Mouse (Mus musculus) heart, embryonic 13.5 days (tissue): ENCODE results near the gene Dio1. TPM values are rescaled to one million over a fixed set of nuclear protein-coding genes. Genes with fewer than 3 reads are reported as not detected.
A peak's percentile ranks its signal among the peaks of the same experiment; 100 is the strongest.

ENCODE experiments used
- ATAC-seq: fragments of 200-750 bp; cut with Nextera tagmentation; 2 replicates; pipeline ENCODE4 v1.8.0; 2017; ENCODE audit warnings: moderate TSS enrichment; ENCODE audit not compliant: insufficient number of reproducible peaks, low FRiP score, low TSS enrichment; ENCODE audit errors: extremely low read depth
- H3K27ac ChIP-seq: fragments of 300-500 bp; sonication (generic); replicated peaks from 2 replicates; pipeline ENCODE4 v1.5.1; 2015; ENCODE audit warnings: moderate library complexity, mild to moderate bottlenecking, inconsistent platforms
- H3K27me3 ChIP-seq: fragments of 300-500 bp; sonication (generic); replicated peaks from 2 replicates; pipeline ENCODE4 v1.6.1; 2015; ENCODE audit warnings: mild to moderate bottlenecking, inconsistent platforms
- H3K36me3 ChIP-seq: fragments of 300-500 bp; sonication (generic); 2 replicates; pipeline ENCODE4 v1.6.1; 2015; ENCODE audit warnings: mild to moderate bottlenecking, inconsistent platforms
- H3K4me1 ChIP-seq: fragments of 300-500 bp; sonication (generic); 2 replicates; pipeline ENCODE4 v1.6.1; 2015; ENCODE audit warnings: inconsistent platforms
- H3K4me2 ChIP-seq: fragments of 300-500 bp; sonication (generic); 2 replicates; pipeline ENCODE4 v1.6.1; 2015; ENCODE audit warnings: inconsistent platforms, mild to moderate bottlenecking, moderate library complexity
- H3K4me3 ChIP-seq: fragments of 300-500 bp; sonication (generic); 2 replicates; pipeline ENCODE4 v1.5.1; 2015; ENCODE audit warnings: moderate library complexity, mild to moderate bottlenecking, inconsistent platforms
- H3K9ac ChIP-seq: fragments of 300-500 bp; sonication (generic); 2 replicates; pipeline ENCODE4 v1.6.1; 2015; ENCODE audit warnings: inconsistent platforms, mild to moderate bottlenecking, moderate library complexity
- H3K9me3 ChIP-seq: fragments of 300-500 bp; sonication (generic); 2 replicates; pipeline ENCODE4 v1.6.1; 2016; ENCODE audit warnings: inconsistent platforms
- WGBS: fragments of 180-500 bp; shearing (Covaris S2); methylation state at CpG from one replicate; pipeline ENCODE4 v1.1.7; 2015; ENCODE audit warnings: mixed read lengths; 5-methylcytosine and 5-hydroxymethylcytosine counted together
- polyA plus RNA-seq: library from polyadenylated mRNA; unstranded; fragments of >200 nt; fragmentation: Nextera tagmentation; extraction: Ambion mirVana; gene quantifications from 2 replicates; pipeline ENCODE4 v1.2.1, GENCODE M21; 2015

Gene Dio1
- polyA plus RNA-seq, 1 experiment from 2014 or later, result not detected

DNA sequence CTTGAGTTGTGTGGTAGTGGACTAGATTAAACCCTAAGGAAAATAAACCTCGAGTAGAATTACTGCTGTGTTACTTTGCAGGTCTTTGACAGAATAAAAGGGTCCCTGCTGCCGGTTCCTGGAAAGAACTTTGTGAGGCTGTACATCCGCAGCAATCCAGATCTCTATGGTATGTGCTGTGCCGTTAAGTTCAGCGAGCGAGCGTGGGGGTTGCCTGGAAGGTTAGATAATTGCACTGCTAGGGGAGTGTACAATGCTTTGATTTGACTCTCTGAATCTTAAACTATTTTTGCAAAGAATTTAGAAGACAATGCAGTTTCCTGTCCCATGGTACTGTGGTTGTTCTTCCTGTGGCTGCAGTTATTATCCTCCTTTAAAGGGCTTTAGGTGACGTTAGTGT, 29.4 kb upstream of the Dio1 start:
- no peaks in the 10 kb centered on the region for H3K4me1 ChIP-seq
- H3K27ac ChIP-seq, result no peak overlapping the region
- H3K9ac ChIP-seq, result no peak overlapping the region
- 59% methylated on average over 8 of the region's 8 CpGs for WGBS
- 0 out of 2 replicates have a peak, but pooled peaks cover 5% of the 10 kb centered on the region for H3K9me3 ChIP-seq
- H3K36me3 ChIP-seq, result peaks cover 14% of the 10 kb centered on the region; the same call in 1 of the 2 replicates
- H3K4me3 ChIP-seq, result no peak overlapping the region
- no peak for ATAC-seq
- no peaks in the 10 kb centered on the region for H3K27me3 ChIP-seq
- no peak overlapping the region for H3K4me2 ChIP-seq

DNA sequence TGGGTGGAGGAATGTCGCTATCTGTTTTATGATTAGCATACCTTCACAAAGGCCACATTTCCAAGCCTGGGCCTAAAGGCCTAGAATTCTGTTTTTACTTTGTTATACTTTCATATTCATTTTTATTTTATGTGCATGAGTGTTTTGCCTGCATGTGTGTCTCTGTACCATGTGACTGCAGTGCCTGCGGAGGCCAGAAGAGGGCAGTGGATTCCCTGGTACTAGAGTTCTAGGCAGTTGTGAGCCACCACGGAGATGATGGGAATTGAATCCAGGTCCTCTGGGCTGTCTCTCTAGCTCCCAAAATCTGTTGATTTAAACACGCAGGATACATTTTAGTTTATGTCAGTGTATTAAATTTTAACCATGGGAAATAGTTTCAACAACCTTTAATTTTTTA, 26.5 kb upstream of the Dio1 start:
- no peaks in the 10 kb centered on the region for H3K4me1 ChIP-seq
- no peak overlapping the region for H3K4me3 ChIP-seq
- H3K27me3 ChIP-seq, result no peaks in the 10 kb centered on the region
- no peak overlapping the region for H3K9ac ChIP-seq
- 0 out of 2 replicates have a peak, but pooled peaks cover 5% of the 10 kb centered on the region for H3K9me3 ChIP-seq
- H3K27ac ChIP-seq, result no peak overlapping the region
- 92% methylated on average over 4 of the region's 4 CpGs for WGBS
- H3K36me3 ChIP-seq, result peaks cover 17% of the 10 kb centered on the region; the same call in 1 of the 2 replicates
- ATAC-seq, result no peak
- H3K4me2 ChIP-seq, result no peak overlapping the region

DNA sequence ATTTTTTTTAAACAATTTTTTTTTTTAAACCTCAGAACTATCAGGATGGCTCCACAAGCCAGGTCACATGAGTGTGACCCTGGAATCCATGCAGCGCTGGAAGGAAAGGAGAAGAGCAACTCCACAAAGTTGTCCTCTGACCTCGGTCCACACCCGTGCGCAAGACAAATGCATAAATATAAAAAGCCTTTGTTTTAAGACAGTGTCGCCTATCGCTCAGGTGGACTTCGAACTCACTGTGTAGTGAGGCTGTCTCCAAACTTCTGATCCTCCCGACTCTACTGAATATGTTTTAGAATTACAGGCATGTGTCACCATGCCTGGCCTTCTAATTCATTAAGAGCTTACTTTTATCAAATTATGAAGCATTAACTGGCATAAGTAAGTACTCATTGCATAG, 21.6 kb upstream of the Dio1 start:
- no peak for ATAC-seq
- H3K9ac ChIP-seq, result no peak overlapping the region
- no peaks in the 10 kb centered on the region for H3K4me1 ChIP-seq
- peaks cover 38% of the 10 kb centered on the region for H3K36me3 ChIP-seq
- H3K4me3 ChIP-seq, result no peak overlapping the region
- no peak overlapping the region for H3K4me2 ChIP-seq
- 0 out of 2 replicates have a peak, but pooled peaks cover 1% of the 10 kb centered on the region for H3K9me3 ChIP-seq
- WGBS, result 91% methylated on average over 8 of the region's 8 CpGs
- no peak overlapping the region for H3K27ac ChIP-seq
- H3K27me3 ChIP-seq, result no peaks in the 10 kb centered on the region

DNA sequence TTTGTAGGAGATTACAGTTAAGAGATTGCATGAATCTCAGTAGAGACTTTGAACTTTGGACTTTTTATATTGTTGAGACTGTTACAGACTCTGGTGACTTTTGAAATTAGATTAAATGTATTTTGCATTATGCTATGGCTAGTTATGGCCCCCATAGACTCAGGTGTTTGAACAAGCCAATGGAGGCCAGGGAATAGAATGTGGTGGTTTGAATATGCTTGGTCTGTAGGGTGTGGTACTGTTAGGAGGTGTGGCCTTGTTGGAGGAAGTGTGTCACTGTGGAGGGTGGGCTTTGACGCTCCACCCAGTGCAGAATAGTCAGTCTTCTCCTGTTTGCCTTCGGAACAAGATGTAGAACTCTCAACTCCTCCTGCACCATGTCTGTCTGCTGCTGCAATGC, 16.1 kb upstream of the Dio1 start:
- ATAC-seq, result no peak

DNA sequence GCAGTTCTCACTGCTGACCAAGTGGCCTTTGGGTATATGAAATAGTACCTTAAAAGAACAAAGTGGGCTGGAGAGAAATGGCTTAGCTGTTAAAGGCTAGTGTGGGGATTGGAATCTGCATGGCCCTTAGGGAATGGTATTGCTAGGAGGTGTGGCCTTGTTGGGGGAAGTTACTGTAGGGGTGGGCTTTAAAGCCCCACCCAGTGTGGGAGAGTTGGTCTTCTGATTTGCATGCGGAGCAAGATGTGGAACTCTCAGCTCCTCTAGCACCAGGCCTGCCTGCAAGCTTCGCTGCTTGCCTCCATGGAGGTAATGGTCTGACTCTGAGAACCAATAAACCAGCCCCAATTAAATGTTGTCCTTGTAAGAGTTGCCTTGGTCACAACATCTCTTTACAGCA, 14.1 kb upstream of the Dio1 start:
- ATAC-seq, result no peak
- no peaks in the 10 kb centered on the region for H3K4me1 ChIP-seq
- no peaks in the 10 kb centered on the region for H3K27me3 ChIP-seq
- peaks cover 91% of the 10 kb centered on the region for H3K36me3 ChIP-seq
- H3K9ac ChIP-seq, result no peak overlapping the region
- no peak overlapping the region for H3K4me2 ChIP-seq
- H3K27ac ChIP-seq, result no peak overlapping the region
- WGBS, result 76% methylated on average over 2 of the region's 2 CpGs
- H3K9me3 ChIP-seq, result no peaks in the 10 kb centered on the region
- H3K4me3 ChIP-seq, result no peak overlapping the region

More for the DNA sequence above, 16.1 kb upstream of the Dio1 start:
- Histone ChIP-seq H3K36me3 (peaks cover 84% of the 10 kb centered on the region), H3K4me2 (no peak overlapping the region), H3K27ac (no peak overlapping the region), H3K27me3 (no peaks in the 10 kb centered on the region), H3K9ac (no peak overlapping the region), H3K4me1 (no peaks in the 10 kb centered on the region), H3K9me3 (no peaks in the 10 kb centered on the region), H3K4me3 (no peak overlapping the region)
- 87% methylated on average over 2 of the region's 2 CpGs for WGBS

DNA sequence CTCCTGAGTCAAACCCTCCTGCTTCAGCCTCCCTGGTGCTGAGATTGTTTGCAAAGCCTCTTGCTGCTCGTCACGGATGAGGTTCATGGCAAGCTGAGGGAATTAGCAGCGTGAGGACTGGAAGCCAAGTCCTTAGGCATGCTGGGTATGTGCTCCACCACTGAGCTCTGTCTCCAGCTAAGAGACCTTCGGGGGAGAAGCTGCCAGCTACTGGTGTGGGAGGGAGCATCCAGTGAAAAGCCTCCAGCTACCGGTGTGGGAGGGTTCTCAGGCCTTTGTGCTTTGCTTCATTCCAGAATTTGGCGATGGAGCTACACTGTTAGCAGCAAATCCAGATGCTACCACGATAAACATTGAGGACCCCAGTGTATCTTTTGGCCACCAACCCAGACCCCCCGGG, 11.7 kb upstream of the Dio1 start:
- no peaks in the 10 kb centered on the region for H3K27me3 ChIP-seq
- ATAC-seq, result no peak
- H3K4me3 ChIP-seq, result no peak overlapping the region
- no peak overlapping the region for H3K27ac ChIP-seq
- no peak overlapping the region for H3K9ac ChIP-seq
- H3K9me3 ChIP-seq, result no peaks in the 10 kb centered on the region
- WGBS, result 82% methylated on average over 8 of the region's 8 CpGs
- peaks cover 77% of the 10 kb centered on the region for H3K36me3 ChIP-seq
- peaks cover 8% of the 10 kb centered on the region for H3K4me1 ChIP-seq
- H3K4me2 ChIP-seq, result no peak overlapping the region

DNA sequence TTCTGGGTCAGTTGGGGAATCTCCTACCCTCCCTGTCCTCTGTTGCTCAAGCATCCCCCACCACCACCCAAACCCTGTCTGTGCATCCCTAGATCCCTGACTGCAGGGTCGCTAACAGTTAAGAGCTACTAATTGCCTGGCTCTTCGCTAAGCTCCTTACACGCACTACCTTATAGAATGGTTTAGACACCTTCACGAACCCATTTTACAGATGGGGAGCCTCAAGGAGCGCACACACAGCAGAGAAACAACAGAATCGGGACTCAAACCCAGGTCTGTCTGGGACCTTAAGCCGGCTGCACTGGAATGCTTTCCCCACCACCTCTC, 7.5 kb upstream of the Dio1 start:
- Histone ChIP-seq H3K4me1 (peaks cover 12% of the 10 kb centered on the region), H3K4me3 (peak overlapping the region; percentile 80), H3K36me3 (peaks cover 36% of the 10 kb centered on the region), H3K27ac (no peak overlapping the region), H3K4me2 (peak overlapping the region; percentile 85), H3K9me3 (no peaks in the 10 kb centered on the region), H3K27me3 (no peaks in the 10 kb centered on the region), H3K9ac (peak overlapping the region; percentile 84)
- WGBS, result 6% methylated on average over 7 of the region's 7 CpGs
- ATAC-seq, result no peak

DNA sequence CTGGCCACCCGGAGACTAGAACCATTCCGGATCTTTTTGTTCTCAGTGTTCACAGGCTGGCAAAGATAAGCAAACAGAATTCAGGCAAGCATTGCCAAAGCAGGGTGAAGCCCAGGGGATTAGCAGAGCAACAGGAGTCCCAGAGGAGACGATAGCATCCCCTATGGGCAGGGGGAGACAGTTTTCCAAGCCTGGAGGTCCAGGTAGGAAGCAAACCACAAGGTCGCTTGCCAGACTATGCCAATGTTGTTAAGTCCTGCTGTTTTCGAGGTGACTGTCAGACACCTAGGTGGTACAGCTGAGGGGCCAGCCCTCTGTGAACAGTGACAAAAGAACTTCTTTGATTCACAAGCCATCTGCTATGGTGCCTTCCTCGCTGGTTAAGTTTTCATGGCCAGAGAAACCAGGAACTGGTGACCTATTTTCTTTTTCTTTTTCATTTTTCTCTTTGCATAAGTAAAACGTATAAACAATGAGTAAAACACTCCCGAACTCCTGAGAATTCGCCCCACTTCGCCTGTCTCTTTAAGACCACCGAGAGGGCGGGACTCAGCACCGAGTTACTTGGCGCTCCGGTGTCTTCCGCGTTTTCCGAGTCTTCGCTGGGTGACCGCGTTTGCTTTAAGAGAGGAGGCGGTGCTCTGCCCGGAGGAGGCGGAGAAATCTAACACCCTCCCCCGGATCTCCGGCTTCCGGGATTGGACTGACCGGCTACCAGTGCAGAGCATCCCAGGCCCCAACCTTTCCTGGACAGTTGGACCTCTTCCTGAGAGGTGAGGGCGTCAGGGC, 6.9 kb upstream of the Dio1 start, which contains the start of gene Yipf1:
Gene Yipf1, plus strand, starts transcription at position 674 of the 789 bp plus-strand sequence.
- Histone ChIP-seq H3K4me2 (peak within 1 kb of the TSS; percentile 85), H3K9ac (peak within 1 kb of the TSS; percentile 84), H3K36me3 (peaks cover 31% of the 10 kb centered on the region), H3K9me3 (no peaks in the 10 kb centered on the region), H3K27ac (peak within 1 kb of the TSS; percentile 33), H3K4me1 (peaks cover 12% of the 10 kb centered on the region), H3K27me3 (no peaks in the 10 kb centered on the region), H3K4me3 (peak within 1 kb of the TSS; percentile 80)
- WGBS, result under 1% methylated on average over 29 of the region's 29 CpGs
- peak; percentile 74 for ATAC-seq

DNA sequence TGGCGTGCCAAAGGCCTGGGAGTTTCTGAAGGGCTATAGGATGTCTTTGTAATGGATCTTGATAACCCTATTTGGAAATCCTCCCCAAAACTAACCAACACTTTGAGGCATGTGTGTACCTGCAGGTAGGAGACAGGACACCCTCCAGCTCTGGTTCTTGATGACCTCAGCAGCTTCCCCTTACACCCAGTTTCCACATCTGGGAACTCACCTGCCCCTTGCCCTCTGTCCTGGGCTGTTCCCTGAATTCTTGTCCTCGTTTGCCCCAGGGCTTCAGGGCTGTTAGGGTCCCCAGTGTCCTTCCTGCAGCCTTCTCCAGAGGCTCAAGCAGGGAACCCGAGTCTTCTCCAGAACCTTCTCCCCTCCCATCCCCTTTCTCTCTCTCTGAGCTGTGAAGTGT, 3.4 kb downstream of the Dio1 start:
- 54% methylated on average over 3 of the region's 3 CpGs for WGBS
- no peak overlapping the region for H3K4me3 ChIP-seq
- no peaks in the 10 kb centered on the region for H3K9me3 ChIP-seq
- H3K36me3 ChIP-seq, result no peaks in the 10 kb centered on the region
- H3K4me2 ChIP-seq, result no peak overlapping the region
- no peak for ATAC-seq
- no peak overlapping the region for H3K9ac ChIP-seq
- H3K27ac ChIP-seq, result no peak overlapping the region
- peaks cover 15% of the 10 kb centered on the region; the same call in 1 of the 2 replicates for H3K27me3 ChIP-seq
- H3K4me1 ChIP-seq, result peaks cover 11% of the 10 kb centered on the region; the same call in 1 of the 2 replicates

DNA sequence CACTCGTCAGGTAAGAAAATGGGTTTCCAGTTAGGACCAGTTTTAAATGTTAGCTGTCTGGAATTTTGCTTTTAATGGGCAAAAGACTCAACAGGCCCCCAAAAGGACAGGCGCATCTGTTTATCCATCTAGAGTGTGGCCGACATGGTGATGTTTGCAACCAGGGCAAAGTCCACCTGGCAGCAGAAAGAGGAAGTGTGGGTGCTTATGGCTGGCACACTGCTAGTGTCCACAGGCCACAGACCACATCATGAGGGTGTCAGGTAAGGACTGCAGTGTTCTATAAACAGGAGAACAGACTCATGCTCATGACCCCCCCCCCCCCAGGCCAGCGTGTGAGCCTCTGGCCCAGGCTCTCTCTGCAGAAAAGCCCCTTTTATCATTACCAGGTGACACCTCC, 4.1 kb downstream of the Dio1 start:
- 66% methylated on average over 4 of the region's 4 CpGs for WGBS
- Histone ChIP-seq H3K36me3 (no peaks in the 10 kb centered on the region), H3K9me3 (no peaks in the 10 kb centered on the region), H3K27me3 (peaks cover 15% of the 10 kb centered on the region; the same call in 1 of the 2 replicates), H3K4me3 (no peak overlapping the region), H3K4me1 (peaks cover 11% of the 10 kb centered on the region; the same call in 1 of the 2 replicates), H3K9ac (no peak overlapping the region), H3K4me2 (no peak overlapping the region), H3K27ac (no peak overlapping the region)
- ATAC-seq, result no peak

DNA sequence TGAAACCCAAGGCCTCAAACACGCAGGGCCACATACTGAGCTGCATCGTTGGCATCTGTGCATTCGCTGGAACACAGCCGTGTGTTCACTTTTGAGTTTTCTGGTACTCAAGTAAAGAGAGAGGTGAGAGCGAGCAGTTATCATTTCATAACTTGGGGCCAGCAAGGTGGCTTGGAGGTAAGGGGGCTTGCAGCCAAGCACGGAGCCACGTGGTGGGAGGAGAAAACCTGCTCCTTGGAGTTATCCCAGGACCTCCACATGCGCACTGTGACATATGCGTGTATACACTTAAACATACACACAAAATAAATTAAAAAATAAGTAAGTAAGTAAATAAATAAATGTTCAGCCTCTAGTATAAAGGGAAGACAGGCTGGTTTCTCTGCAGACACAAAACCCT, 4.7 kb downstream of the Dio1 start:
- no peaks in the 10 kb centered on the region for H3K9me3 ChIP-seq
- H3K4me1 ChIP-seq, result peaks cover 11% of the 10 kb centered on the region; the same call in 1 of the 2 replicates
- no peaks in the 10 kb centered on the region for H3K36me3 ChIP-seq
- no peak overlapping the region for H3K4me2 ChIP-seq
- no peak for ATAC-seq
- 83% methylated on average over 9 of the region's 9 CpGs for WGBS
- no peak overlapping the region for H3K9ac ChIP-seq
- H3K27ac ChIP-seq, result no peak overlapping the region
- no peak overlapping the region for H3K4me3 ChIP-seq
- H3K27me3 ChIP-seq, result peaks cover 15% of the 10 kb centered on the region; the same call in 1 of the 2 replicates
